Mouse (Mus musculus): ENCODE measurements around the gene Rad51c. TPM values are rescaled to one million over a fixed set of nuclear protein-coding genes. Genes with fewer than 3 reads are reported as not detected.
A peak's percentile ranks its signal among the peaks of the same experiment; 100 is the strongest.
"Not testable (repeated sequence)": the region's sequence is repeated elsewhere in the genome, so short reads cannot be mapped to it uniquely, and the experiment has no call there.

Rad51c gene
- polyA plus RNA-seq, 1 experiment from 2014 or later, result 8.4 TPM

GRCm38 (mm10) chr11:87426450-87427250 lies 21.9 kb upstream of the Rad51c start:
- H3K4me1 ChIP-seq (replicated peaks; ENCODE audit: control insufficient read depth, insufficient read depth, low read length); H3K9me3 ChIP-seq (ENCODE audit: control insufficient read depth, low read length); H3K36me3 ChIP-seq (ENCODE audit: control insufficient read depth, insufficient read depth, low read length); H3K27me3 ChIP-seq (ENCODE audit: control insufficient read depth, insufficient read depth, low read depth, low read length): not testable (repeated sequence)
- peak overlapping the region; percentile 51 for H3K4me2 ChIP-seq (ENCODE audit: low read depth, low read length)
- 2% methylated on average over 24 of the region's 24 CpGs for WGBS
- peak; percentile 87 for ATAC-seq (ENCODE audit: low read depth)
- peak overlapping the region; percentile 44 for H3K4me3 ChIP-seq (ENCODE audit: low read length)
- peak overlapping the region; percentile 56 for H3K9ac ChIP-seq (ENCODE audit: low read length)
- peak overlapping the region; percentile 63 for H3K27ac ChIP-seq (ENCODE audit: low read length)

- Histone ChIP-seq H3K27me3 (ENCODE audit: control insufficient read depth, insufficient read depth, low read depth, low read length) (no peaks in the 10 kb centered on the region), H3K27ac (ENCODE audit: low read length) (no peak overlapping the region), H3K4me2 (ENCODE audit: low read depth, low read length) (peak overlapping the region; percentile 51), H3K4me1 (replicated peaks; ENCODE audit: control insufficient read depth, insufficient read depth, low read length) (peaks cover 5% of the 10 kb centered on the region; the same call in 1 of the 2 replicates), H3K9ac (ENCODE audit: low read length) (peak overlapping the region; percentile 56), H3K9me3 (ENCODE audit: control insufficient read depth, low read length) (no peaks in the 10 kb centered on the region), H3K36me3 (ENCODE audit: control insufficient read depth, insufficient read depth, low read length) (no peaks in the 10 kb centered on the region), H3K4me3 (ENCODE audit: low read length) (peak overlapping the region; percentile 44)
- 0% methylated on average over 7 of the region's 7 CpGs for WGBS
- ATAC-seq (ENCODE audit: low read depth), result no peak; the same call in 1 of the 2 replicates
Observed at GRCm38 (mm10) chr11:87426121-87426449, 21.3 kb upstream of the Rad51c start.

- peak overlapping the region; percentile 63 for H3K27ac ChIP-seq (ENCODE audit: low read length)
- H3K4me1 ChIP-seq (replicated peaks; ENCODE audit: control insufficient read depth, insufficient read depth, low read length), result peaks cover 5% of the 10 kb centered on the region; the same call in 1 of the 2 replicates
- no peak overlapping the region for H3K9ac ChIP-seq (ENCODE audit: low read length)
- H3K27me3 ChIP-seq (ENCODE audit: control insufficient read depth, insufficient read depth, low read depth, low read length), result no peaks in the 10 kb centered on the region
- no peaks in the 10 kb centered on the region for H3K9me3 ChIP-seq (ENCODE audit: control insufficient read depth, low read length)
- no peaks in the 10 kb centered on the region for H3K36me3 ChIP-seq (ENCODE audit: control insufficient read depth, insufficient read depth, low read length)
- no peak overlapping the region for H3K4me3 ChIP-seq (ENCODE audit: low read length)
- H3K4me2 ChIP-seq (ENCODE audit: low read depth, low read length), result no peak overlapping the region; the same call in 1 of the 2 replicates
- no peak for ATAC-seq (ENCODE audit: low read depth)
- 36% methylated on average over 6 of the region's 6 CpGs for WGBS
Observed at GRCm38 (mm10) chr11:87423551-87424325, 19.0 kb upstream of the Rad51c start.

DNA sequence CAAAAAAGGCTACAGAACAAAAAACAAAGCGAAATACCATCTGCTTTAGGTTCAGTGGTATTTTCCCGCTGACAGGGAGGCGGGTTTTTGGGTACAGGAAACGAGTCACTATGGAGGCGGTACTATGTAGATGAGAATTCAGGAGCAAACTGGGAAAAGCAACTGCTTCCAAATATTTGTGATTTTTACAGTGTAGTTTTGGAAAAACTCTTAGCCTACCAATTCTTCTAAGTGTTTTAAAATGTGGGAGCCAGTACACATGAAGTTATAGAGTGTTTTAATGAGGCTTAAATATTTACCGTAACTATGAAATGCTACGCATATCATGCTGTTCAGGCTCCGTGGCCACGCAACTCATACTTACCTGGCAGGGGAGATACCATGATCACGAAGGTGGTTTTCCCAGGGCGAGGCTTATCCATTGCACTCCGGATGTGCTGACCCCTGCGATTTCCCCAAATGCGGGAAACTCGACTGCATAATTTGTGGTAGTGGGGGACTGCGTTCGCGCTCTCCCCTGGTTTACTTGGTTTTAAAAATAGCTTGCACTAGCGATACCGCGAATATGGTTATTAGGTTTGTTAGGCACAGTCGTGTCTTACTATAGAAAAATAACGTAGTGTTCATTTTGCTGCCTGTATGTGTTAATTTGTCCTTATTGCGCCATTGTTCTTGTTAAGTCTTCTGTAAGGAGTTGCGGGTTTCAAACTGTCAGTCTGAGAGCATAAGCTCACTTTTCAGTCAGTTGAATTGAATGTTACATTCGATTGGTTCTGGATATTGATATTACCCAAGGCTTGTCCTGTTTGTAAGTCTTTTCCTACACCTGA lies 18.0 kb upstream of the Rad51c start:
- no peaks in the 10 kb centered on the region for H3K9me3 ChIP-seq (ENCODE audit: control insufficient read depth, low read length)
- peak; percentile 83 for ATAC-seq (ENCODE audit: low read depth)
- H3K9ac ChIP-seq (ENCODE audit: low read length), result peak overlapping the region; percentile 67
- H3K4me2 ChIP-seq (ENCODE audit: low read depth, low read length), result peak overlapping the region; percentile 69
- peak overlapping the region; percentile 74 for H3K27ac ChIP-seq (ENCODE audit: low read length)
- H3K36me3 ChIP-seq (ENCODE audit: control insufficient read depth, insufficient read depth, low read length), result no peaks in the 10 kb centered on the region
- no peaks in the 10 kb centered on the region for H3K27me3 ChIP-seq (ENCODE audit: control insufficient read depth, insufficient read depth, low read depth, low read length)
- under 1% methylated on average over 26 of the region's 26 CpGs for WGBS
- peak overlapping the region; percentile 39 for H3K4me3 ChIP-seq (ENCODE audit: low read length)
- peaks cover 5% of the 10 kb centered on the region; the same call in 1 of the 2 replicates for H3K4me1 ChIP-seq (replicated peaks; ENCODE audit: control insufficient read depth, insufficient read depth, low read length)

- ATAC-seq (ENCODE audit: low read depth), result no peak
- H3K9me3 ChIP-seq (ENCODE audit: control insufficient read depth, low read length), result no peaks in the 10 kb centered on the region
- 3% methylated on average over 6 of the region's 6 CpGs for WGBS
Observed at GRCm38 (mm10) chr11:87421760-87422201, 17.0 kb upstream of the Rad51c start.

DNA sequence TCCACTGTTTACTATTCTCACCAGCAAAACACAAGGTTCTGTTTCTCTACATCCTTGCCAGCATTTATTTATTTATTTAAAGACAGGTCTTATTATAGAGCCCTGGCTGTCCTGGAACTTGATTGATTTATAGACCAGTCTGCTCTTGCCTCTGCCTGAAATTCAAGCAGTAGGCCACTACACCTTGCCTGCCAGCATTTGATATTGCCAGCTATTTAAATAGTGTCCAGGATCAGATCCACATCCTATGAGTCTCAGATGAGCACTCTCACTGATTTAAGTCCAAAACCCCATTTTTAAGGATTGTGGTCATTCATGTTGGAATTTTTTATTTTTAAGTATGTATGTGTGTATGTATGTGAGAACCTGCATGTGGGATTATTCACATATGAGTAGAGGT lies 16.1 kb upstream of the Rad51c start:
- Histone ChIP-seq H3K9ac (ENCODE audit: low read length) (no peak overlapping the region), H3K9me3 (ENCODE audit: control insufficient read depth, low read length) (no peaks in the 10 kb centered on the region), H3K4me3 (ENCODE audit: low read length) (no peak overlapping the region), H3K27me3 (ENCODE audit: control insufficient read depth, insufficient read depth, low read depth, low read length) (no peaks in the 10 kb centered on the region), H3K27ac (ENCODE audit: low read length) (no peak overlapping the region), H3K4me1 (replicated peaks; ENCODE audit: control insufficient read depth, insufficient read depth, low read length) (peaks cover 5% of the 10 kb centered on the region; the same call in 1 of the 2 replicates), H3K4me2 (ENCODE audit: low read depth, low read length) (no peak overlapping the region), H3K36me3 (ENCODE audit: control insufficient read depth, insufficient read depth, low read length) (no peaks in the 10 kb centered on the region)
- no peak for ATAC-seq (ENCODE audit: low read depth)

More at GRCm38 (mm10) chr11:87421760-87422201, 17.0 kb upstream of the Rad51c start:
- Histone ChIP-seq H3K4me2 (ENCODE audit: low read depth, low read length) (peak overlapping the region; percentile 69), H3K9ac (ENCODE audit: low read length) (peak overlapping the region; percentile 67), H3K36me3 (ENCODE audit: control insufficient read depth, insufficient read depth, low read length) (no peaks in the 10 kb centered on the region), H3K4me3 (ENCODE audit: low read length) (peak overlapping the region; percentile 39), H3K4me1 (replicated peaks; ENCODE audit: control insufficient read depth, insufficient read depth, low read length) (peaks cover 5% of the 10 kb centered on the region; the same call in 1 of the 2 replicates), H3K27ac (ENCODE audit: low read length) (peak overlapping the region; percentile 74), H3K27me3 (ENCODE audit: control insufficient read depth, insufficient read depth, low read depth, low read length) (no peaks in the 10 kb centered on the region)

GRCm38 (mm10) chr11:87416120-87416519 lies 11.4 kb upstream of the Rad51c start:
- no peak for ATAC-seq (ENCODE audit: low read depth)
- WGBS, result 41% methylated on average over 5 of the region's 5 CpGs

DNA sequence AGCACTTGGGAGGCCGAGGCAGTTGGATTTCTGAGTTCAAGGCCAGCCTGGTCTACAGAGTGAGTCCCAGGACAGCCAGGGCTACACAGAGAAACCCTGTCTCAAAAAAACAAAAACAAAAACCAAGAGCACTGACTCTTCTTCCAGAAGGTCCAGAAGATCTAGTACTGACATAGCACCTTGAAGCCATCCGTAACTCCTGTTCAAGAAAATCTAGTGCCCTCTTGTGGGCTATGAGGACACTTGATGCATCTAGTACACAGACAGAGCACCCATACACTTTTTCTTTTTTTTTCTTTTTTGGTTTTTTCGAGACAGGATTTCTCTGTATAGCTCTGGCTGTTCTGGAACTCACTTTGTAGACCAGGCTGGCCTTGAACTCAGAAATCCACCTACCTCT lies 8.7 kb upstream of the Rad51c start:
- not testable (repeated sequence) for H3K4me3 ChIP-seq (ENCODE audit: low read length); ATAC-seq (ENCODE audit: low read depth); H3K9me3 ChIP-seq (ENCODE audit: control insufficient read depth, low read length); H3K27me3 ChIP-seq (ENCODE audit: control insufficient read depth, insufficient read depth, low read depth, low read length); H3K4me1 ChIP-seq (replicated peaks; ENCODE audit: control insufficient read depth, insufficient read depth, low read length); H3K36me3 ChIP-seq (ENCODE audit: control insufficient read depth, insufficient read depth, low read length); H3K27ac ChIP-seq (ENCODE audit: low read length); H3K9ac ChIP-seq (ENCODE audit: low read length); H3K4me2 ChIP-seq (ENCODE audit: low read depth, low read length)
- WGBS, result 53% methylated on average over 3 of the region's 3 CpGs

More at GRCm38 (mm10) chr11:87416120-87416519, 11.4 kb upstream of the Rad51c start:
- no peaks in the 10 kb centered on the region for H3K9me3 ChIP-seq (ENCODE audit: control insufficient read depth, low read length)
- H3K4me3 ChIP-seq (ENCODE audit: low read length), result no peak overlapping the region
- no peak overlapping the region for H3K9ac ChIP-seq (ENCODE audit: low read length)
- H3K4me2 ChIP-seq (ENCODE audit: low read depth, low read length), result no peak overlapping the region
- H3K27ac ChIP-seq (ENCODE audit: low read length), result no peak overlapping the region
- H3K4me1 ChIP-seq (replicated peaks; ENCODE audit: control insufficient read depth, insufficient read depth, low read length), result no peaks in the 10 kb centered on the region
- no peaks in the 10 kb centered on the region for H3K36me3 ChIP-seq (ENCODE audit: control insufficient read depth, insufficient read depth, low read length)
- no peaks in the 10 kb centered on the region for H3K27me3 ChIP-seq (ENCODE audit: control insufficient read depth, insufficient read depth, low read depth, low read length)
